Mouse (Mus musculus): ENCODE data around the gene Unc45a. TPM values are rescaled to one million over a fixed set of nuclear protein-coding genes. Genes with fewer than 3 reads are reported as not detected.

Unc45a gene
- polyA plus RNA-seq, 1 experiment = 105 TPM

GRCm38 (mm10) chr7:80294764-80295648, 45.8 kb downstream of the Unc45a start:
- 10% methylated on average over 37 of the region's 37 CpGs for WGBS
- H3K36me3 ChIP-seq (ENCODE audit: control insufficient read depth, insufficient read depth, low read length) = peaks cover 5% of the 10 kb centered on the region; the same call in 1 of the 2 replicates
- no peak overlapping the region for H3K27ac ChIP-seq (ENCODE audit: control insufficient read depth, insufficient read depth, low read length)
- DNase-seq = no peak
- H3K4me1 ChIP-seq (replicated peaks; ENCODE audit: control insufficient read depth, insufficient read depth, low read length) = no peaks in the 10 kb centered on the region; the same call in 1 of the 2 replicates
- H3K4me3 ChIP-seq (ENCODE audit: control insufficient read depth, insufficient read depth, low read length) = peak overlapping the region; percentile 85
- H3K27me3 ChIP-seq (ENCODE audit: control insufficient read depth, insufficient read depth, low read length) = no peaks in the 10 kb centered on the region
- no peak for TF ChIP-seq POLR2A (IDR thresholded peaks at IDR 0.05; ENCODE audit: control insufficient read depth, extremely low read depth, insufficient read depth, low read length, poor library complexity)
- TF ChIP-seq CTCF (IDR thresholded peaks at IDR 0.05; ENCODE audit: borderline replicate concordance, control insufficient read depth, extremely low read depth, insufficient read depth, low read length, poor library complexity) = no peak

DNA sequence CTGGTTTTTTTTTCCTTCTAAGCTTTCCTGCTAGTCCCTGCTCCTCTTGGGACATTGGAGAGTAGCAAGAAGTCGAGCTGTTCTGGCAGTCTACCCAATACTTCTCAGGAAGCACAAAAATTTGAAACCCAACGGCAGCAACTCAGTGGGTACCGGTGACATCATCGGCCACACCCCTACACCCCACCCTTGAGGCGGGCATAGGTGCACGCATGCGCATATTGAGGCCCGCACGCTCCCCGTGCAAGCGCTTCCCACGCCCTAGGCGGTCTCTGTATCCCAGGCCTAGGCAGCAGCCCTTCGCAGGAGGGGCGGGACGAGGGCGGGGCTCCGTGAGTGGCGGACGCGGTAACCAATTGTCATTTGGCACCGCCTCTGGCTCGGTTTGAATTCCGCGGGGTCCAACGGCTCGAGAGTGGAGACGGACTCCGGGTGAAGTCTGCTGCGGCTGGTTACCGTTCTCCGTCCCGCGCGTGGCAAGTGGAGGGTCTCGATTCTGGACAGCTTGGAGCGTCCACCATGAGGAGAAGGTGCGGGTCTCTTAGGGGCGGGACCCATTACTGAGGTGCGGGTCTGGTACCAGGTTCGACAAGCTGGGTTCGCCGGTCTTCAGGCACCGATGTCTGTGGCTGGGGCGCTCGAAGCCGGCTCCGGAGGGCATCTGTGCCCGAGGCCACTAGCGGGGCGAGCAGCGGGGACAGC, 46.6 kb downstream of the Unc45a start, which contains the start of gene Prc1:
TSS of gene Prc1 (plus strand) at position 389 of the 702 bp plus-strand sequence.
- 0 out of 2 replicates have a peak, but pooled peaks have one; percentile 36 for TF ChIP-seq CTCF (IDR thresholded peaks at IDR 0.05; ENCODE audit: borderline replicate concordance, control insufficient read depth, extremely low read depth, insufficient read depth, low read length, poor library complexity)
- peak; percentile 76 for TF ChIP-seq POLR2A (IDR thresholded peaks at IDR 0.05; ENCODE audit: control insufficient read depth, extremely low read depth, insufficient read depth, low read length, poor library complexity)
- H3K27me3 ChIP-seq (ENCODE audit: control insufficient read depth, insufficient read depth, low read length) = no peaks in the 10 kb centered on the region
- WGBS = under 1% methylated on average over 52 of the region's 52 CpGs
- no peak within 1 kb of the TSS for H3K27ac ChIP-seq (ENCODE audit: control insufficient read depth, insufficient read depth, low read length)
- peak; percentile 99 for DNase-seq
- no peaks in the 10 kb centered on the region for H3K36me3 ChIP-seq (ENCODE audit: control insufficient read depth, insufficient read depth, low read length)
- H3K4me3 ChIP-seq (ENCODE audit: control insufficient read depth, insufficient read depth, low read length) = peak within 1 kb of the TSS; percentile 85
- no peaks in the 10 kb centered on the region; the same call in 1 of the 2 replicates for H3K4me1 ChIP-seq (replicated peaks; ENCODE audit: control insufficient read depth, insufficient read depth, low read length)

DNA sequence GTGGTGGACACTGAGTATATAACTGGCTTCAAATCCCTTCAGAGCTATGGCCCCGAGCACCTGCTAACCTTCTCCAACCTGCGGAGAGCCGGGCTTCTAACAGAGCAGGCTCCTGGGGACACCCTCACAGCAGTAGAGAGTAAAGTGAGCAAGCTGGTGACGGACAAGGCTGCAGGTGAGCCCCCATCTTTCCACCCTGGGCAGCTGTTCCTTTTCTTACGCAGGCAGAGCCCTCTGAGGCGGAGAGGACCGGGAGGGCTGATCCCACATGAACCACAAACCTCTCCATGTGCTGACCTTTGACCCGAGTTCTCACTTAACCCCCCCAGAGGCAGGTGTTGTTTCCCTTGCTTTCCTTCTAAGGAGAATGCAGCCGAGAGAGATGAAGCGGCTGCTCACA, 53.1 kb downstream of the Unc45a start:
- Histone ChIP-seq H3K27me3 (ENCODE audit: control insufficient read depth, insufficient read depth, low read length) (no peaks in the 10 kb centered on the region), H3K36me3 (ENCODE audit: control insufficient read depth, insufficient read depth, low read length) (peaks cover 22% of the 10 kb centered on the region), H3K4me3 (ENCODE audit: control insufficient read depth, insufficient read depth, low read length) (no peak overlapping the region), H3K4me1 (replicated peaks; ENCODE audit: control insufficient read depth, insufficient read depth, low read length) (peaks cover 32% of the 10 kb centered on the region), H3K27ac (ENCODE audit: control insufficient read depth, insufficient read depth, low read length) (peak overlapping the region; percentile 59)
- 34% methylated on average over 10 of the region's 10 CpGs for WGBS
- TF ChIP-seq CTCF (IDR thresholded peaks at IDR 0.05; ENCODE audit: borderline replicate concordance, control insufficient read depth, extremely low read depth, insufficient read depth, low read length, poor library complexity) (no peak), POLR2A (IDR thresholded peaks at IDR 0.05; ENCODE audit: control insufficient read depth, extremely low read depth, insufficient read depth, low read length, poor library complexity) (peak; percentile 32; the same call in 1 of the 2 replicates)
- DNase-seq = peak; percentile 18

DNA sequence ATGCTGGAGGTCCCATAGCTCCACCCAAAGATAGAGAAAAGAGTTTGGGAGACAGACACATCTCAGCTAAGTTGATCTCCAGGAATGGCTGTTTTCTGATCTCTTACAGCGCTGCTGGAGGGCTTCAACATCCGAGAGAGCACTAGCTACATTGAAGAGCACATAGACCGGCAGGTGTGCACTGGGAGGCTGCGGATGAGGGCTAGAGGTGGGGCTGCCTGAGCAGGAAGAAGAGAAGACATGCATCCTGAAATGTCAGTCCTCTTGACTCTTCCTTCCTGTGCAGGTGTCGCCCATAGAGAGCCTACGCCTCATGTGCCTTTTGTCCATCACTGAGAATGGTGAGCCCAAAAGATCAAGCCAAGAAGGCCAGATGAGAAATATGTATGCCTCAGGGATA, 55.1 kb downstream of the Unc45a start:
- Histone ChIP-seq H3K4me3 (ENCODE audit: control insufficient read depth, insufficient read depth, low read length) (no peak overlapping the region), H3K4me1 (replicated peaks; ENCODE audit: control insufficient read depth, insufficient read depth, low read length) (peaks cover 32% of the 10 kb centered on the region), H3K36me3 (ENCODE audit: control insufficient read depth, insufficient read depth, low read length) (peaks cover 26% of the 10 kb centered on the region), H3K27ac (ENCODE audit: control insufficient read depth, insufficient read depth, low read length) (peak overlapping the region; percentile 81), H3K27me3 (ENCODE audit: control insufficient read depth, insufficient read depth, low read length) (no peaks in the 10 kb centered on the region)
- DNase-seq = peak; percentile 58
- WGBS = 15% methylated on average over 6 of the region's 6 CpGs
- no peak for TF ChIP-seq POLR2A (IDR thresholded peaks at IDR 0.05; ENCODE audit: control insufficient read depth, extremely low read depth, insufficient read depth, low read length, poor library complexity)
- no peak for TF ChIP-seq CTCF (IDR thresholded peaks at IDR 0.05; ENCODE audit: borderline replicate concordance, control insufficient read depth, extremely low read depth, insufficient read depth, low read length, poor library complexity)

DNA sequence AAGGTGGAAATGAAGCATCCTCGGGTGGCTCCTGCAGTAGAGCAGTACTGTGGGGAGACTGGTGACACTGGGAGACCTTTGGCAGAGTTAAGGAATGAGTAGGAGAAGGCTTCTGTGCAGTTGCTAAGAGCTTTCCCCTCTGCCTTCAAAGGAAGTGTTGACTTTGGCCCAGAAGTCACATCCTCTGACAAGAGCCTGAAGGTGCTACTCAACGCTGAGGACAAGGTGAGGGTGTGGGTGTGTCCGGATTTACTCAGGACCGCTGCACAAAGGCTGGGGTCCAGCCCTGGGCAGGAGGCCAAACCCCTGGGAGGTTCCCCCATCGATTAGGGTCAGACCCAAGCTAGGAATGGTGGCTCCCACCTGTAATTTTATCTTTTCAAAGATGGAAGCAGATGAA, 56.4 kb downstream of the Unc45a start:
- H3K36me3 ChIP-seq (ENCODE audit: control insufficient read depth, insufficient read depth, low read length) = peaks cover 30% of the 10 kb centered on the region

GRCm38 (mm10) chr7:80283226-80283918, 57.4 kb downstream of the Unc45a start:
- TF ChIP-seq CTCF (IDR thresholded peaks at IDR 0.05; ENCODE audit: borderline replicate concordance, control insufficient read depth, extremely low read depth, insufficient read depth, low read length, poor library complexity) = no peak
- TF ChIP-seq POLR2A (IDR thresholded peaks at IDR 0.05; ENCODE audit: control insufficient read depth, extremely low read depth, insufficient read depth, low read length, poor library complexity) = no peak
- H3K27me3 ChIP-seq (ENCODE audit: control insufficient read depth, insufficient read depth, low read length) = no peaks in the 10 kb centered on the region
- no peak overlapping the region for H3K27ac ChIP-seq (ENCODE audit: control insufficient read depth, insufficient read depth, low read length)
- no peak overlapping the region for H3K4me3 ChIP-seq (ENCODE audit: control insufficient read depth, insufficient read depth, low read length)
- peaks cover 32% of the 10 kb centered on the region for H3K4me1 ChIP-seq (replicated peaks; ENCODE audit: control insufficient read depth, insufficient read depth, low read length)
- no peak for DNase-seq
- WGBS = 98% methylated on average over 3 of the region's 3 CpGs
- peaks cover 37% of the 10 kb centered on the region for H3K36me3 ChIP-seq (ENCODE audit: control insufficient read depth, insufficient read depth, low read length)

More for the DNA sequence above, 56.4 kb downstream of the Unc45a start:
- TF ChIP-seq CTCF (IDR thresholded peaks at IDR 0.05; ENCODE audit: borderline replicate concordance, control insufficient read depth, extremely low read depth, insufficient read depth, low read length, poor library complexity) (no peak), POLR2A (IDR thresholded peaks at IDR 0.05; ENCODE audit: control insufficient read depth, extremely low read depth, insufficient read depth, low read length, poor library complexity) (no peak)
- Histone ChIP-seq H3K4me1 (replicated peaks; ENCODE audit: control insufficient read depth, insufficient read depth, low read length) (peaks cover 32% of the 10 kb centered on the region), H3K27ac (ENCODE audit: control insufficient read depth, insufficient read depth, low read length) (no peak overlapping the region), H3K27me3 (ENCODE audit: control insufficient read depth, insufficient read depth, low read length) (no peaks in the 10 kb centered on the region), H3K4me3 (ENCODE audit: control insufficient read depth, insufficient read depth, low read length) (no peak overlapping the region)
- 96% methylated on average over 5 of the region's 5 CpGs for WGBS
- DNase-seq = no peak
